ENCODE assay signal across 15 mouse cellular contexts in the genomic region with DNA sequence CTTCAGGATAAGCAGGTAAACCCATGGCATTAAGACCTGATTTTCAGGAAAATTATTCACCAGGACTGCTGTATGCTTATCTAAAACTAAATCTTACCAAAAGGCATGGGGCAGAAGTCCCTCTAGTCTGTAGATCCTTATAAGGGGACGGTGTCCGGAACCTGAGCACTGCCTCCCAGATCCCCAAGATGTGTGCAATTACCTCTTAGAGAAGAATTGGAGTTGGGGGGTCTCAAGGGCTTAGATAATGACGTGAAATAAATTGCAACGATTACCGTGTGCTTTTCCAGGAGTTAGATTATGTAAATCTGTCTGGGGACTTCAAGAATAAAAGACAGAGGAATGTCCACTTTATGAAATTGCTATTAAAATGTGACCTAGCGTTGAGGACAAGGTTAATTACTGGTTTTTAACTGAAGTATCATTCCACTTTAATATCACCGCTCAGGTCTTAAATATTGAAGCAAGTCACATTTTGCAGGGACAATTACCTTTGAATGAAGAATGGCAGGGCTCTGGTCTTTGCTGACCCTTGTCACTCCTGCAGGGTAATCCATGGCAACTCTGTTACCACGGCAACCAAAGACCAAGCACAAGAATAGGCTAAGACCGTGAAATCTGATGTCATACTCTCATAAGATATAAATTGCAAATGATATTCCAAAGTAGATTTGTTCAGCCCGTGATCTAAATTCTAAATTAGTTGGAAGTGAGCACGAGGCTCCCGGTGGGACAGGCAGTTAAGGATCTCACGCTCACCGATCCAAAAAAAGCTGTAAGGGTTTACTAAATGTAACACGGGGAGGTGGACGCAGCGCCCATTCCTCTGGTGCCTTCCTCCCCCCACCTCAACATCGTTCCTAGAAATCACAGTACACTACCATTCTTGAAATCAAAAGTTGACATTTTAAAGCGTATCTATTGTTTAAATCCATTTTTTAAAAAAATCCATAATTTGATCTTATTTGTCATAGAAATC.
DNase-seq lines count a peak whose midpoint lies in the region; ATAC-seq and TF ChIP-seq lines count a peak whose summit lies in the region.
"Had no signal": no experiment of that assay in that cellular context is flagged by ENCODE, and none has a peak within 500 bp of the region (broad histone marks: within the 10 kb centered on the region; RNA-seq: fewer than 3 reads in every experiment).

No protein-coding gene starts in this region.

- ATAC-seq in frontal cortex, adult (ENCODE audit: low TSS enrichment), result 0 out of 2 replicates have a peak, but pooled peaks have one; percentile 13
- peak; percentile 78 for ATAC-seq in forebrain, postnatal 0 days
- ATAC-seq in midbrain, embryonic 13.5 days, result peak; percentile 92
- ATAC-seq: intestine, postnatal 0 days had no signal

- peak overlapping the region; percentile 31 for H3K4me2 ChIP-seq in forebrain, postnatal 0 days (ENCODE audit: low read depth)
- peak overlapping the region; percentile 41 for H3K4me2 ChIP-seq in midbrain, embryonic 13.5 days (replicated peaks)
- H3K4me2 ChIP-seq: embryonic facial prominence, embryonic 15.5 days; heart, embryonic 15.5 days; stomach, embryonic 15.5 days had no signal

- no peak for DNase-seq in frontal cortex, postnatal 14 days (ENCODE audit: low spot score in 2 of 2)
- DNase-seq in forebrain, postnatal 0 days, result peak; percentile 43
- DNase-seq in telencephalon, adult 2 months (ENCODE audit: low read depth, low spot score), result peak; percentile 5
- no peak for DNase-seq in layer of hippocampus, adult 2 months (ENCODE audit: low spot score in 2 of 2)
- no peak for DNase-seq in spleen, postnatal 14 days (ENCODE audit: low spot score in 2 of 2)
- DNase-seq in layer of hippocampus, adult 18-20 months (ENCODE audit: low spot score in 2 of 2), result no peak
- DNase-seq: gastrocnemius, adult 2 months; lung, adult 18-20 months had no signal

- H3K27me3 ChIP-seq in forebrain, postnatal 0 days (ENCODE audit: insufficient read depth, low read length), result no peaks in the 10 kb centered on the region
- peaks cover 57% of the 10 kb centered on the region for H3K27me3 ChIP-seq in midbrain, embryonic 13.5 days
- H3K27me3 ChIP-seq: embryonic facial prominence, embryonic 15.5 days; heart, embryonic 15.5 days; stomach, embryonic 15.5 days had no signal

- H3K9me3 ChIP-seq in forebrain, postnatal 0 days (ENCODE audit: low read length), result no peaks in the 10 kb centered on the region
- no peaks in the 10 kb centered on the region for H3K9me3 ChIP-seq in midbrain, embryonic 13.5 days
- H3K9me3 ChIP-seq: embryonic facial prominence, embryonic 15.5 days; heart, embryonic 15.5 days; stomach, embryonic 15.5 days had no signal

- H3K4me1 ChIP-seq in forebrain, postnatal 0 days (ENCODE audit: insufficient read depth), result peaks cover 8% of the 10 kb centered on the region; the same call in 1 of the 2 replicates
- peaks cover 43% of the 10 kb centered on the region for H3K4me1 ChIP-seq in midbrain, embryonic 13.5 days (replicated peaks)
- H3K4me1 ChIP-seq: megakaryocyte, embryonic 14.5 days; stomach, embryonic 15.5 days had no signal

- no peak for TF ChIP-seq CTCF in forebrain, postnatal 0 days (IDR thresholded peaks at IDR 0.05; ENCODE audit: low read depth)
- no peak for TF ChIP-seq CTCF in layer of hippocampus, adult 2 months (conservative IDR thresholded peaks at IDR 0.05)

- H3K36me3 ChIP-seq in forebrain, postnatal 0 days (ENCODE audit: insufficient read depth), result no peaks in the 10 kb centered on the region
- H3K36me3 ChIP-seq in midbrain, embryonic 13.5 days, result no peaks in the 10 kb centered on the region
- H3K36me3 ChIP-seq: embryonic facial prominence, embryonic 15.5 days; heart, embryonic 15.5 days; stomach, embryonic 15.5 days had no signal

- H3K4me3 ChIP-seq in forebrain, postnatal 0 days (ENCODE audit: low read depth, low read length), result no peak overlapping the region
- no peak overlapping the region for H3K4me3 ChIP-seq in midbrain, embryonic 13.5 days (replicated peaks)
- no peak overlapping the region for H3K4me3 ChIP-seq in layer of hippocampus, adult 2 months
- H3K4me3 ChIP-seq: embryonic facial prominence, embryonic 15.5 days; gastrocnemius, adult 2 months; heart, embryonic 15.5 days; megakaryocyte, embryonic 14.5 days; stomach, embryonic 15.5 days had no signal

- H3K9ac ChIP-seq in forebrain, postnatal 0 days, result no peak overlapping the region
- no peak overlapping the region for H3K9ac ChIP-seq in midbrain, embryonic 13.5 days (replicated peaks)
- H3K9ac ChIP-seq: embryonic facial prominence, embryonic 15.5 days; heart, embryonic 15.5 days; stomach, embryonic 15.5 days had no signal

- 22% methylated on average over 19 of the region's 19 CpGs for WGBS in forebrain, postnatal 0 days
- WGBS in midbrain, embryonic 13.5 days, result 10% methylated on average over 19 of the region's 19 CpGs

- H3K27ac ChIP-seq in forebrain, postnatal 0 days (ENCODE audit: low read depth, low read length), result no peak overlapping the region
- H3K27ac ChIP-seq in midbrain, embryonic 13.5 days, result no peak overlapping the region
- H3K27ac ChIP-seq in layer of hippocampus, adult 2 months, result no peak overlapping the region
- H3K27ac ChIP-seq: embryonic facial prominence, embryonic 15.5 days; gastrocnemius, adult 2 months; heart, embryonic 15.5 days; stomach, embryonic 15.5 days had no signal

Comparison
In these comparisons a context has a peak if more than half of its experiments do, and no peak if none do; other contexts are left out.
1. ATAC-seq: peak in every context shown above with its lines; median percentile 92 in midbrain, embryonic 13.5 days; 78 in forebrain, postnatal 0 days; 13 in frontal cortex, adult.
2. DNase-seq: peak in forebrain, postnatal 0 days (single experiment) and telencephalon, adult 2 months (single experiment); none in frontal cortex, postnatal 14 days (0 of 2), layer of hippocampus, adult 2 months (0 of 2), spleen, postnatal 14 days (0 of 2) and layer of hippocampus, adult 18-20 months (0 of 2).